Mouse (Mus musculus) liver, embryonic 13.5 days (tissue): Measurements from ENCODE around the gene Cd2bp2. TPM values are rescaled to one million over a fixed set of nuclear protein-coding genes. Genes with fewer than 3 reads are reported as not detected.

ENCODE experiments used
- ATAC-seq: fragments of 200-750 bp; cut with Nextera tagmentation; 2 replicates; pipeline ENCODE4 v1.8.0; 2017; ENCODE audit warnings: low read depth, mild to moderate bottlenecking, moderate number of reproducible peaks, moderate library complexity
- DNase-seq: peaks from one replicate; pipeline ENCODE4 v3.0.0; 2022
- H3K27ac ChIP-seq: fragments of 300-500 bp; sonication (generic); 2 replicates; pipeline ENCODE4 v1.5.1; 2015; ENCODE audit warnings: moderate library complexity, mild to moderate bottlenecking, inconsistent platforms
- H3K27me3 ChIP-seq: fragments of 300-500 bp; sonication (generic); 2 replicates; pipeline ENCODE4 v1.6.1; 2015; ENCODE audit warnings: mild to moderate bottlenecking, inconsistent platforms
- H3K36me3 ChIP-seq: fragments of 300-500 bp; sonication (generic); 2 replicates; pipeline ENCODE4 v1.6.1; 2015; ENCODE audit warnings: mild to moderate bottlenecking, inconsistent platforms
- H3K4me1 ChIP-seq: fragments of 300-500 bp; sonication (generic); replicated peaks from 2 replicates; pipeline ENCODE4 v1.6.1; 2015; ENCODE audit warnings: inconsistent platforms
- H3K4me2 ChIP-seq: fragments of 300-500 bp; sonication (generic); 2 replicates; pipeline ENCODE4 v1.6.1; 2015; ENCODE audit warnings: inconsistent platforms, mild to moderate bottlenecking, moderate library complexity
- H3K4me3 ChIP-seq: fragments of 300-500 bp; sonication (generic); replicated peaks from 2 replicates; pipeline ENCODE4 v1.5.1; 2015; ENCODE audit warnings: mild to moderate bottlenecking, inconsistent platforms
- H3K9ac ChIP-seq: fragments of 300-500 bp; sonication (generic); 2 replicates; pipeline ENCODE4 v1.6.1; 2015; ENCODE audit warnings: mild to moderate bottlenecking, inconsistent platforms
- H3K9me3 ChIP-seq: fragments of 300-500 bp; sonication (generic); replicated peaks from 2 replicates; pipeline ENCODE4 v1.6.1; 2016; ENCODE audit warnings: inconsistent platforms
- WGBS: fragments of 180-500 bp; shearing (Covaris S2); methylation state at CpG from one replicate; pipeline ENCODE4 v1.1.7; 2015; ENCODE audit not compliant: insufficient replicate concordance; 5-methylcytosine and 5-hydroxymethylcytosine counted together
- polyA plus RNA-seq: library from polyadenylated mRNA; unstranded; fragments of >200 nt; fragmentation: Nextera tagmentation; extraction: Ambion mirVana; gene quantifications from 2 replicates; pipeline ENCODE4 v1.2.1, GENCODE M21; 2015

Gene Cd2bp2
- polyA plus RNA-seq, 1 experiment from 2014 or later, result 27.1 TPM

GRCm38 (mm10) chr7:127231376-127231775 is 35.5 kb upstream of the Cd2bp2 start:
- Histone ChIP-seq H3K4me3 (peak overlapping the region; percentile 97), H3K27ac (peak overlapping the region; percentile 93), H3K4me1 (peaks cover 68% of the 10 kb centered on the region), H3K27me3 (no peaks in the 10 kb centered on the region), H3K9ac (peak overlapping the region; percentile 96), H3K9me3 (no peaks in the 10 kb centered on the region), H3K36me3 (peaks cover 25% of the 10 kb centered on the region), H3K4me2 (peak overlapping the region; percentile 89)
- WGBS, result 50% methylated on average over 3 of the region's 3 CpGs
- ATAC-seq, result no peak
- no peak for DNase-seq

GRCm38 (mm10) chr7:127228615-127229303 is 32.9 kb upstream of the Cd2bp2 start:
- no peak overlapping the region for H3K4me2 ChIP-seq
- H3K36me3 ChIP-seq, result peaks cover 9% of the 10 kb centered on the region; the same call in 1 of the 2 replicates
- H3K27me3 ChIP-seq, result no peaks in the 10 kb centered on the region
- 44% methylated on average over 4 of the region's 4 CpGs for WGBS
- ATAC-seq, result peak; percentile 18
- H3K9me3 ChIP-seq, result no peaks in the 10 kb centered on the region
- H3K4me3 ChIP-seq, result no peak overlapping the region
- H3K27ac ChIP-seq, result peak overlapping the region; percentile 93
- H3K9ac ChIP-seq, result no peak overlapping the region
- H3K4me1 ChIP-seq, result peaks cover 82% of the 10 kb centered on the region
- peak; percentile 76 for DNase-seq

GRCm38 (mm10) chr7:127225147-127225995 is 29.5 kb upstream of the Cd2bp2 start:
- Histone ChIP-seq H3K36me3 (0 out of 2 replicates have a peak, but pooled peaks cover 2% of the 10 kb centered on the region), H3K9ac (peak overlapping the region; percentile 69), H3K4me1 (peaks cover 76% of the 10 kb centered on the region), H3K27ac (peak overlapping the region; percentile 97), H3K4me2 (peak overlapping the region; percentile 68), H3K9me3 (no peaks in the 10 kb centered on the region), H3K27me3 (no peaks in the 10 kb centered on the region), H3K4me3 (peak overlapping the region; percentile 40)
- peak; percentile 73 for DNase-seq
- peak; percentile 91 for ATAC-seq
- 48% methylated on average over 11 of the region's 11 CpGs for WGBS

- Histone ChIP-seq H3K9me3 (no peaks in the 10 kb centered on the region), H3K36me3 (no peaks in the 10 kb centered on the region), H3K27me3 (no peaks in the 10 kb centered on the region), H3K9ac (no peak overlapping the region; the same call in 1 of the 2 replicates), H3K27ac (peak overlapping the region; percentile 97), H3K4me2 (no peak overlapping the region), H3K4me3 (no peak overlapping the region), H3K4me1 (peaks cover 76% of the 10 kb centered on the region)
- 80% methylated on average over 6 of the region's 6 CpGs for WGBS
- DNase-seq, result no peak
- ATAC-seq, result no peak
Observed at GRCm38 (mm10) chr7:127224616-127225015, 28.8 kb upstream of the Cd2bp2 start.

- Histone ChIP-seq H3K4me3 (no peak overlapping the region), H3K36me3 (no peaks in the 10 kb centered on the region), H3K27me3 (no peaks in the 10 kb centered on the region), H3K9ac (peak overlapping the region; percentile 28; the same call in 1 of the 2 replicates), H3K27ac (peak overlapping the region; percentile 97), H3K9me3 (no peaks in the 10 kb centered on the region), H3K4me2 (peak overlapping the region; percentile 39), H3K4me1 (peaks cover 83% of the 10 kb centered on the region)
- ATAC-seq (peak; percentile 70), DNase-seq (no peak)
- WGBS, result 69% methylated on average over 6 of the region's 6 CpGs
Observed at GRCm38 (mm10) chr7:127223515-127224478, 27.9 kb upstream of the Cd2bp2 start.

- Histone ChIP-seq H3K4me2 (peak overlapping the region; percentile 39; the same call in 1 of the 2 replicates), H3K9ac (peak overlapping the region; percentile 27; the same call in 1 of the 2 replicates), H3K4me1 (peaks cover 85% of the 10 kb centered on the region), H3K27me3 (no peaks in the 10 kb centered on the region), H3K36me3 (no peaks in the 10 kb centered on the region), H3K4me3 (no peak overlapping the region), H3K27ac (peak overlapping the region; percentile 97), H3K9me3 (no peaks in the 10 kb centered on the region)
- ATAC-seq, result no peak
- no peak for DNase-seq
- WGBS, result 88% methylated on average over 3 of the region's 3 CpGs
Observed at GRCm38 (mm10) chr7:127223106-127223505, 27.3 kb upstream of the Cd2bp2 start.

GRCm38 (mm10) chr7:127220440-127220839 is 24.6 kb upstream of the Cd2bp2 start:
- WGBS, result 50% methylated on average over 6 of the region's 6 CpGs
- H3K4me1 ChIP-seq, result peaks cover 84% of the 10 kb centered on the region
- DNase-seq, result no peak
- H3K9ac ChIP-seq, result no peak overlapping the region; the same call in 1 of the 2 replicates
- no peak for ATAC-seq
- no peak overlapping the region for H3K4me3 ChIP-seq
- no peak overlapping the region for H3K4me2 ChIP-seq
- H3K27me3 ChIP-seq, result no peaks in the 10 kb centered on the region
- no peaks in the 10 kb centered on the region for H3K36me3 ChIP-seq
- H3K9me3 ChIP-seq, result no peaks in the 10 kb centered on the region
- peak overlapping the region; percentile 40 for H3K27ac ChIP-seq

GRCm38 (mm10) chr7:127218670-127219069 is 22.8 kb upstream of the Cd2bp2 start:
- ATAC-seq, result peak; percentile 55
- Histone ChIP-seq H3K9me3 (no peaks in the 10 kb centered on the region), H3K36me3 (no peaks in the 10 kb centered on the region), H3K9ac (peak overlapping the region; percentile 61), H3K27me3 (no peaks in the 10 kb centered on the region), H3K27ac (peak overlapping the region; percentile 92), H3K4me1 (peaks cover 81% of the 10 kb centered on the region), H3K4me3 (peak overlapping the region; percentile 31; the same call in 1 of the 2 replicates), H3K4me2 (peak overlapping the region; percentile 53)
- 24% methylated on average over 4 of the region's 4 CpGs for WGBS
- DNase-seq, result no peak

GRCm38 (mm10) chr7:127217901-127218642 is 22.2 kb upstream of the Cd2bp2 start:
- Histone ChIP-seq H3K9ac (peak overlapping the region; percentile 61), H3K4me3 (peak overlapping the region; percentile 31), H3K36me3 (no peaks in the 10 kb centered on the region), H3K27ac (peak overlapping the region; percentile 92), H3K4me2 (peak overlapping the region; percentile 53), H3K9me3 (no peaks in the 10 kb centered on the region), H3K4me1 (peaks cover 79% of the 10 kb centered on the region), H3K27me3 (no peaks in the 10 kb centered on the region)
- ATAC-seq (no peak; the same call in 1 of the 2 replicates), DNase-seq (no peak)
- 35% methylated on average over 10 of the region's 10 CpGs for WGBS

- WGBS, result 63% methylated on average over 6 of the region's 6 CpGs
- Histone ChIP-seq H3K4me2 (peak overlapping the region; percentile 53), H3K9ac (peak overlapping the region; percentile 61), H3K4me3 (peak overlapping the region; percentile 31), H3K9me3 (no peaks in the 10 kb centered on the region), H3K4me1 (peaks cover 75% of the 10 kb centered on the region), H3K36me3 (no peaks in the 10 kb centered on the region), H3K27ac (peak overlapping the region; percentile 92), H3K27me3 (no peaks in the 10 kb centered on the region)
- ATAC-seq (no peak), DNase-seq (no peak)
Observed at GRCm38 (mm10) chr7:127217475-127217874, 21.6 kb upstream of the Cd2bp2 start.
